Mouse (Mus musculus) kidney, embryonic 16.5 days (tissue): ENCODE measurements around the gene Avpr1b. TPM values are rescaled to one million over a fixed set of nuclear protein-coding genes. Genes with fewer than 3 reads are reported as not detected.
A peak's percentile ranks its signal among the peaks of the same experiment; 100 is the strongest.
"Not testable (repeated sequence)": the region's sequence is repeated elsewhere in the genome, so short reads cannot be mapped to it uniquely, and the experiment has no call there.

ENCODE experiments used
- ATAC-seq: fragments of 200-750 bp; cut with Nextera tagmentation; 2 replicates; pipeline ENCODE4 v1.8.0; 2017; ENCODE audit warnings: moderate TSS enrichment; ENCODE audit not compliant: low FRiP score, low TSS enrichment
- H3K27ac ChIP-seq: fragments of 300-500 bp; sonication (generic); 2 replicates; pipeline ENCODE4 v1.5.1; 2014; ENCODE audit warnings: low read length
- H3K27me3 ChIP-seq: fragments of 300-500 bp; sonication (generic); 2 replicates; pipeline ENCODE4 v1.6.1; 2014; ENCODE audit warnings: low read length, control low read depth, mixed read lengths; ENCODE audit not compliant: insufficient read depth
- H3K36me3 ChIP-seq: fragments of 300-500 bp; sonication (generic); 2 replicates; pipeline ENCODE4 v1.6.1; 2014; ENCODE audit warnings: low read length, control low read depth, mixed read lengths; ENCODE audit not compliant: insufficient read depth
- H3K4me1 ChIP-seq: fragments of 300-500 bp; sonication (generic); 2 replicates; pipeline ENCODE4 v1.6.1; 2014; ENCODE audit warnings: low read length, control low read depth, mixed read lengths; ENCODE audit not compliant: insufficient read depth
- H3K4me2 ChIP-seq: fragments of 300-500 bp; sonication (generic); replicated peaks from 2 replicates; pipeline ENCODE4 v1.6.1; 2014; ENCODE audit warnings: low read depth, low read length
- H3K4me3 ChIP-seq: fragments of 300-500 bp; sonication (generic); 2 replicates; pipeline ENCODE4 v1.5.1; 2014; ENCODE audit warnings: mild to moderate bottlenecking, low read length
- H3K9ac ChIP-seq: fragments of 300-500 bp; sonication (generic); replicated peaks from 2 replicates; pipeline ENCODE4 v1.6.1; 2014; ENCODE audit warnings: low read length
- H3K9me3 ChIP-seq: fragments of 300-500 bp; sonication (generic); 2 replicates; pipeline ENCODE4 v1.6.1; 2016; ENCODE audit warnings: low read length, control low read depth
- WGBS: fragments of 180-500 bp; shearing (Covaris S2); extraction: QIAGEN DNeasy Blood & Tissue Kit; methylation state at CpG from one replicate; pipeline ENCODE4 v1.1.7; 2014; 5-methylcytosine and 5-hydroxymethylcytosine counted together
- polyA plus RNA-seq: library from polyadenylated mRNA; unstranded; fragments of >200 nt; fragmentation: Nextera tagmentation; extraction: Ambion mirVana; gene quantifications from 2 replicates; pipeline ENCODE4 v1.2.1, GENCODE M21; 2015

Avpr1b gene
- not detected in 2 replicates for polyA plus RNA-seq

DNA sequence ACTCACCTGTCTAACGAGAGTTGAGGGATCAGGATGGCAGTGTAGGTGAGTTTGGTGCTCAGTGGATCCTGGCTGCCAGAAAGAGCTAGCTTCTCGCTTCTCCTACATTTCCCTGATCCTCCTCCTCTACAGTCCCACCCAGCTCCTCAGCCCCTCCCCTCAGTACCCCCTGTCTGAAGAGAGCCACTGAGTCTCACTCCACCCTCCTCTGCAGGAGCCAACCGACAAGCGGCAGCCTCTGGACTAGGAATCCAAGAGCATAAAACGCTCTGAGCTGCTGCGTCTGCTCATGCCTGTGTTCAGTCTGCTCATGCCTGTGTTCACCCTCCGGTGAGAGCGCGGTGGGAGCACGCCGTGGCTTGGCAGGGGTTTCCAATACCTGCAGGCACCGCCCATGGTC lies at the start of gene Avpr1b:
TSS of gene Avpr1b (plus strand) at position 335 of the 400 bp plus-strand sequence.
- no peak for ATAC-seq
- H3K4me1 ChIP-seq, result no peaks in the 10 kb centered on the region
- H3K27me3 ChIP-seq, result peaks cover 7% of the 10 kb centered on the region; the same call in 1 of the 2 replicates
- WGBS, result 21% methylated on average over 12 of the region's 12 CpGs
- peak within 1 kb of the TSS; percentile 24 for H3K4me2 ChIP-seq
- no peak within 1 kb of the TSS for H3K9ac ChIP-seq
- H3K27ac ChIP-seq, result no peak within 1 kb of the TSS
- H3K4me3 ChIP-seq, result no peak within 1 kb of the TSS
- no peaks in the 10 kb centered on the region for H3K9me3 ChIP-seq
- no peaks in the 10 kb centered on the region for H3K36me3 ChIP-seq

DNA sequence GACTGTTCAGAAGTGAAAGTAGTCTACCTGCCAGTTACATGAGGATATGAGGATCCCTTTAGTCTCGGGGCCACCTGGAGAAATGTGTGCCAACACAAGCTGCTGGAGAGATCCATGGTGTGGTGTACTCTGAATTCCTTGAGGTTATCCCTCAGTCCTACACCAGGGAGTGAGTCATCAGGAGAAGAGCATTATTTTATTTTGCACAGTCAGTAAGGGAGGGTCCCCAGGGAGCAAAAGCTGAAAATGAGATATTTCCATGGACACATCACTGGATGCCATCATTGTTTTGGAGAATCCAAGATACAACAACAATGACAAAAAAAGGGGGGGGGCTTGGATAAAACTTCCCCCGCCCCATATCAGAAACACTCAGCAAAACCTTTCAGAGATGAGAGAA lies 47.1 kb upstream of the Avpr1b start:
- ATAC-seq, result no peak
- no peak overlapping the region for H3K4me3 ChIP-seq

DNA sequence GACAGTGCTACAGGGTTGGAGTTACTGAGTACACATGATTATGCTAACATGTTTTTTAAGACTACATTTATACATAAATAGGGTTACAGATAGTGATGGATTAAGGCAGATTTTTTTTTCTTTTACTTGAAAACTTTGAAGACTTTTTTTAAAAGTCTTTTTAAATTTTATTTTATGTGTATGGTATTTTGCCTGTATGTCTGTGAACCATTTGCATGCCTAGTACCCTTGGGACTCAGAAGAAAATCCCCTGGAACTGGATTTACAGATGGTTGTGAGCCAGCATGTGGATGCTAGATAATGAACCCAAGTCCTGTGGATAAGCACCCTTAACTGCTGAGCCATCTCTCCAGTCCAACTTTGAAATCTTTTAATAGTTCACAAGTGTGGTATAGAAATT lies 45.6 kb upstream of the Avpr1b start:
- Histone ChIP-seq H3K4me1 (0 out of 2 replicates have a peak, but pooled peaks cover 3% of the 10 kb centered on the region), H3K36me3 (no peaks in the 10 kb centered on the region), H3K4me2 (no peak overlapping the region), H3K27me3 (no peaks in the 10 kb centered on the region), H3K9me3 (no peaks in the 10 kb centered on the region), H3K9ac (no peak overlapping the region), H3K4me3 (no peak overlapping the region), H3K27ac (no peak overlapping the region)
- no peak for ATAC-seq

More for the DNA sequence above, 47.1 kb upstream of the Avpr1b start:
- 0 out of 2 replicates have a peak, but pooled peaks cover 3% of the 10 kb centered on the region for H3K4me1 ChIP-seq
- 93% methylated on average over 2 of the region's 2 CpGs for WGBS
- no peak overlapping the region for H3K27ac ChIP-seq
- H3K9me3 ChIP-seq, result no peaks in the 10 kb centered on the region
- H3K27me3 ChIP-seq, result no peaks in the 10 kb centered on the region
- no peaks in the 10 kb centered on the region for H3K36me3 ChIP-seq
- H3K9ac ChIP-seq, result no peak overlapping the region
- H3K4me2 ChIP-seq, result no peak overlapping the region

DNA sequence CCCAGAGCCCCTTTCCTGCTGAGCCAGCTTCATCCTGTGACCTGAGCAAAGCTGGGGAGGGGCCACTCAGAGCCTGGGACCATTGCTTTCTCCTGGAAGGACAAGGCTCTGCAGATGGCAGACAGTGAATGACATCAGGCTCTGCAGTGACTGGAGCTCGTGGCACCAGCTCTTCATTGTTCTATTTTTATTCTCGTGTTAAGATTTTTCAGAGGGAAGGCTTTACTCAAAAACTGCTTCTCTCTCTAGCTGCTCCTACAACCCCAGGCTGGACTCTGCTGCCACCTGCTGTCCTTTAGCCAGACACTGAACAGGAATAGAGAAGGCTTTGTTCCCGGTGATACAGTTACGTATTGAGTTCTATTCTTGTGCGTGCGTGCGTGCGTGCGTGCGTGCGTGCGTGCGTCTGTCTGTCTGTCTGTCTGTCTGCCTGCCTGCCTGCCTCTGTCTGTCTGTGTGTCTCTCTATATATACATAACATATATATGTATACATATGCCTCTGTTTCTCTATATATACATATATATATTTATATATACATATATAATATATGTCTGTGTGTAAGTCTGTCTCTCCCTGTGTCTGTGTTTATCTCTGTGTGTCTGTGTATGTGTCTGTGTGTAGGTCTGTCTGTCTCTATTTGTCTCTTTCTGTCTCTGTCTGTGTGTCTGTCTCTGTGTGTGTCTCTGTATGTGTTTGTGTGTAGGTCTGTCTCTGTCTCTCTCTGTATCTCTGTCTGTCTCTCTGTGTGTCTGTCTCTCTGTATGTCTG lies 43.8 kb upstream of the Avpr1b start:
- H3K4me1 ChIP-seq, result 0 out of 2 replicates have a peak, but pooled peaks cover 3% of the 10 kb centered on the region
- no peak overlapping the region for H3K27ac ChIP-seq
- WGBS, result 8% methylated on average over 13 of the region's 13 CpGs
- H3K9ac ChIP-seq, result peak overlapping the region; percentile 33; the same call in 1 of the 2 replicates
- ATAC-seq, result peak; percentile 93
- H3K4me3 ChIP-seq, result no peak overlapping the region
- H3K36me3 ChIP-seq, result no peaks in the 10 kb centered on the region
- peak overlapping the region; percentile 44 for H3K4me2 ChIP-seq
- H3K27me3 ChIP-seq, result no peaks in the 10 kb centered on the region
- no peaks in the 10 kb centered on the region for H3K9me3 ChIP-seq

DNA sequence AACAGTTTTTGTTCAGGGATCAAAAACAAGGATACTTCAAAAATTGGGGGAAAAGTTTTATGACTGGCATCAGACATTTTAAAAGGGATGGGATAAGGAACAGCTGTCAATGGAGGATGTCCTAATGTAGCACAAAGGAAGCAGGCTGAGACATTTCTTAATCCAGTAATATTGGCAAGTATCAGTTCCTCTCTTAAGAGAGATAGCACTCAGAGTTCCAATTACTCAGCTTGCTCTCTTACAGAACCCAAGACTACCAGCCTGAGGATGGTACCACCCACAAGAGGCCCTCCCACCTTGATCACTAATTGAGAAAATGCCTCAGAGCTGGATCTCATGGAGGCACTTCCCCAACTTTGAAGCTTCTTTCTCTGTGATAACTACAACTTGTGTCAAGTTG lies 38.5 kb upstream of the Avpr1b start:
- H3K4me3 ChIP-seq, result no peak overlapping the region
- H3K36me3 ChIP-seq, result no peaks in the 10 kb centered on the region
- H3K27ac ChIP-seq, result no peak overlapping the region
- no peaks in the 10 kb centered on the region for H3K27me3 ChIP-seq
- no peaks in the 10 kb centered on the region for H3K9me3 ChIP-seq
- no peak for ATAC-seq
- H3K4me2 ChIP-seq, result no peak overlapping the region
- no peak overlapping the region for H3K9ac ChIP-seq
- no peaks in the 10 kb centered on the region for H3K4me1 ChIP-seq

DNA sequence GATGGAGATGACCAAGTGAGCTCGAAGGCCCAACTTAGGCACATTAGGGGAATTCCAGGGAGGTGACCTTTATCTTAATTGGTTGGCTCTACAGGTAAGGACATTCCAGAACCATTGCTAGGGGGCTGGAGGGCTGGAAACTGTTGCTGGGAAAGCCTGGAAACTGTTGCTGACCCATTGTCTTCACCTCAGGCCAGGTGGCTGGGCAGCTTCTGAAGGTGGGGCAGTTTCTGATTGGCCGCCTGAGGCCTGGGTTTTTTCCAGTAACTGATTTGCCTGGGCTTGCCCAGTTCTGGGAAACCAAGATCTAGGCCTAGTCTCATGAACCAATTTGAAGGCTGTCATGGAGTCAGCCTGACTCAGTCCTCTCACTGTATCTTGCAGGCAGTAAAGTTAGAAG lies 37.0 kb upstream of the Avpr1b start:
- ATAC-seq, result no peak
- WGBS, result 93% methylated on average over 2 of the region's 2 CpGs
- H3K36me3 ChIP-seq, result no peaks in the 10 kb centered on the region

DNA sequence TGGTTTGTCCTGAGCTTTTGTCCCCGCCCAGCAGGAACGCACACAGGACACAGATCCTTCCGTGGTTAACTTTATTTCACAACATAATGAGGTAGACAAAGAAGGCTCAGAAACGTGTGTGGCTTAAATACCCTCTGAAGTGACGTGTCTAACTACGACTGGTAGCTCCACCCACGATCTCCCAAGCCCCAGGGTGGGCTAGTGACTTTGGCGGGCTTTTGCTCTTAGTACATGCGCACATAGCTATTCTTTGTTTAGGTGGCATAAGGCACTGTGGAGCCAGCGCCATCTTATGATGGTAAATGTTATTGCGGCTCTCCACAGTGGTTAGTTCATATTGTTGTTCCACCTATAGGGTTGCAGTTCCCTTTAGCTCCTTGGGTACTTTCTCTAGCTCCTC lies 33.0 kb upstream of the Avpr1b start:
- not testable (repeated sequence) for H3K4me3 ChIP-seq

More for the DNA sequence above, 37.0 kb upstream of the Avpr1b start:
- no peak overlapping the region for H3K9ac ChIP-seq
- H3K4me3 ChIP-seq, result no peak overlapping the region
- no peaks in the 10 kb centered on the region for H3K4me1 ChIP-seq
- no peak overlapping the region for H3K27ac ChIP-seq
- no peaks in the 10 kb centered on the region for H3K27me3 ChIP-seq
- no peak overlapping the region for H3K4me2 ChIP-seq
- no peaks in the 10 kb centered on the region for H3K9me3 ChIP-seq

DNA sequence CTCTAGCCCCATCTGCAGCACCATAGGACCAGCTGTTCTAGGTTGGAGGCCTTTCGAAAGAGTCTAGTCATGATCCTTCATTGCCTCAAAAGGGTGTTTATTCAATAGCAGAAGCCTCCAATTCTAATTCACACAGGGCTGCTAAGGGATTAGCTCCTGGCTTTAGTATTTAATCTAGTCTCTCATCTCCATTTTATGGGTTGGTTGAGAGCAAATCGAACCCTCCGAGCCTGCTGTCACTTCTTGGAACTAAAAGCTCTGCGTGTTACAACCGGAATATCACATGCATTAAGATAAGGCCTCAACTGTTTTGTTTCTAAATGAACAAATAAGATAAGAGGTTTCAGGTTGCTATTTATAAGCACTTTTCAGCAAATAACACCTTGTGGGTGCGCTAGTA lies 29.3 kb upstream of the Avpr1b start:
- H3K36me3 ChIP-seq, result no peaks in the 10 kb centered on the region
- H3K27ac ChIP-seq, result no peak overlapping the region
- no peaks in the 10 kb centered on the region for H3K9me3 ChIP-seq
- no peak overlapping the region for H3K4me2 ChIP-seq
- H3K4me1 ChIP-seq, result no peaks in the 10 kb centered on the region
- WGBS, result 83% methylated on average over 6 of the region's 6 CpGs
- no peak for ATAC-seq
- no peak overlapping the region for H3K9ac ChIP-seq
- no peaks in the 10 kb centered on the region for H3K27me3 ChIP-seq
- H3K4me3 ChIP-seq, result no peak overlapping the region

More for the DNA sequence above, 33.0 kb upstream of the Avpr1b start:
- not testable (repeated sequence) for H3K4me2 ChIP-seq, H3K9me3 ChIP-seq, H3K4me1 ChIP-seq, H3K27me3 ChIP-seq, H3K9ac ChIP-seq, ATAC-seq, H3K36me3 ChIP-seq, H3K27ac ChIP-seq
- WGBS, result 60% methylated on average over 11 of the region's 11 CpGs

DNA sequence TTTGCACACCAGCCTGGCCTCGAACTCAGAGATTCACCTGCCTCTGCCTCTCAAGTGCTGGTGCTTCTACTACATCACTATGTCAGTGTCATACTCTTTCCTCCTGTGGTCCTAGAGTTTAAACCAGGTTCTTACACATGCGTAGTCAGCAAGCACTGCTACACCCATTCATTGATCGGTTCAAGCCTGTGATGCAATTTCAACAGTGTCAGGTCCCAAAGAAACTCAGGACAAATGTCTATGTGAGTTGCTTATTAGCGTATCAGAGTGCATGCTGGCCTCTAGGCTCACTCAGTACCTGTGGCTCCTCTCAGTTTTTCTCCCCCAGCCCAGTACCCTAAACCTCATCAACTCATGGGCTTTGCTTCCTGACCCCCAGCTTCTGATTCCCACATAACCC lies 28.6 kb upstream of the Avpr1b start:
- H3K4me1 ChIP-seq, result no peaks in the 10 kb centered on the region
- no peaks in the 10 kb centered on the region for H3K27me3 ChIP-seq
- H3K9me3 ChIP-seq, result no peaks in the 10 kb centered on the region
- no peak overlapping the region for H3K9ac ChIP-seq
- no peak overlapping the region for H3K4me3 ChIP-seq
- ATAC-seq, result no peak
- no peak overlapping the region for H3K4me2 ChIP-seq
- H3K27ac ChIP-seq, result no peak overlapping the region
- WGBS, result 92% methylated on average over 4 of the region's 4 CpGs
- H3K36me3 ChIP-seq, result no peaks in the 10 kb centered on the region

DNA sequence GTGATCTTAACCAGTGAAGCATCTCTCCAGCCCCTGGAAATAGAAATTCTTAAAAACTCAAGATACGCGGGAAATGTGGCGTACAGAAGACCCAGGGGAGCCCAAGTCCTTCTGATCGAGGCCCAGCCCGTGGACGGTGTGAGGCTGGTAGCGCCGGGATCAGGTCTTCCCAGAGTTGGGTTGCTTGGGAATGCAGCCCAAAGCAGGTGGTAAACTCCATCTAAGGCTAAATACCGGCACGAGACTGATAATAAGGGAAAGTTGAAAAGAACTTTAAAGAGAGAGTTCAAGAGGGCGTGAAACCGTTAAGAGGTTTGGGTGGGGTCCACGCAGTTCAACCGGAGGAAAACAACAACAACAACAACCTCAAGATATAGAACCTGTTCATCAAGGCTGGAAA lies 25.3 kb upstream of the Avpr1b start:
- Histone ChIP-seq H3K9me3 (no peaks in the 10 kb centered on the region), H3K4me1 (no peaks in the 10 kb centered on the region), H3K27ac (no peak overlapping the region), H3K27me3 (no peaks in the 10 kb centered on the region), H3K4me2 (no peak overlapping the region), H3K36me3 (no peaks in the 10 kb centered on the region), H3K4me3 (no peak overlapping the region), H3K9ac (no peak overlapping the region)
- WGBS, result 93% methylated on average over 14 of the region's 14 CpGs
- no peak; the same call in 1 of the 2 replicates for ATAC-seq
